Mouse (Mus musculus): Measurements from ENCODE around the gene Tmtc2.
"Not testable (repeated sequence)": the region's sequence is repeated elsewhere in the genome, so short reads cannot be mapped to it uniquely, and the experiment has no call there.

DNA sequence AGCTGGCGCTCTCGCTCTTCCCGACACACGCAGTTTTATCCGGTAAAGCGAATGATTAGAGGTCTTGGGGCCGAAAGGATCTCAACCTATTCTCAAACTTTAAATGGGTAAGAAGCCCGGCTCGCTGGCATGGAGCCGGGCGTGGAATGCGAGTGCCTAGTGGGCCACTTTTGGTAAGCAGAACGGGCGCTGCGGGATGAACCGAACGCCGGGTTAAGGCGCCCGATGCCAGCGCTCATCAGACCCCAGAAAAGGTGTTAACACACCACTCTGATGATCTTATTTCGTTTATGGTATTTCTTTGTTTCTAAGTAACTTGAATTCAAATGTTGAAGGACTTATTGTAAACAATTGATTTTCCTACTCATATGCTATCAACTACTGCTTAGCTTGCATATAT, 336.0 kb downstream of the Tmtc2 start:
- TF ChIP-seq ZC3H11A (IDR thresholded peaks at IDR 0.05; ENCODE audit: borderline replicate concordance, low read depth, low read length); HCFC1 (IDR thresholded peaks at IDR 0.05; ENCODE audit: borderline replicate concordance, insufficient read depth, low read length): not testable (repeated sequence)

All from ES-E14 (cell line).